Mouse (Mus musculus): ENCODE measurements around the gene Rap2a. TPM values are rescaled to one million over a fixed set of nuclear protein-coding genes. Genes with fewer than 3 reads are reported as not detected.

Rap2a gene
- polyA plus RNA-seq, 1 experiment from 2014 or later: 11.0 TPM

GRCm38 (mm10) chr14:120503641-120504040 lies 25.4 kb downstream of the Rap2a start:
- H3K9me3 ChIP-seq: no peaks in the 10 kb centered on the region
- no peak overlapping the region for H3K27ac ChIP-seq (replicated peaks)
- DNase-seq (ENCODE audit: low spot score): no peak
- no peak overlapping the region for H3K4me3 ChIP-seq
- no peaks in the 10 kb centered on the region for H3K27me3 ChIP-seq (replicated peaks; ENCODE audit: low read depth, poor library complexity, severe bottlenecking)
- 92% methylated on average over 12 of the region's 12 CpGs for WGBS
- H3K4me1 ChIP-seq: no peaks in the 10 kb centered on the region
- H3K36me3 ChIP-seq (replicated peaks): peaks cover 34% of the 10 kb centered on the region

- WGBS: 89% methylated on average over 12 of the region's 12 CpGs
- no peaks in the 10 kb centered on the region for H3K9me3 ChIP-seq
- no peaks in the 10 kb centered on the region for H3K27me3 ChIP-seq (replicated peaks; ENCODE audit: low read depth, poor library complexity, severe bottlenecking)
- no peak overlapping the region for H3K27ac ChIP-seq (replicated peaks)
- peaks cover 34% of the 10 kb centered on the region for H3K36me3 ChIP-seq (replicated peaks)
- H3K4me1 ChIP-seq: no peaks in the 10 kb centered on the region
- H3K4me3 ChIP-seq: no peak overlapping the region
- DNase-seq (ENCODE audit: low spot score): no peak
These were observed 26.2 kb downstream of the Rap2a start for GRCm38 (mm10) chr14:120504423-120504822.

GRCm38 (mm10) chr14:120504928-120505461 lies 26.8 kb downstream of the Rap2a start:
- H3K9me3 ChIP-seq: no peaks in the 10 kb centered on the region
- no peak for DNase-seq (ENCODE audit: low spot score)
- H3K27me3 ChIP-seq (replicated peaks; ENCODE audit: low read depth, poor library complexity, severe bottlenecking): no peaks in the 10 kb centered on the region
- H3K27ac ChIP-seq (replicated peaks): no peak overlapping the region
- no peak overlapping the region for H3K4me3 ChIP-seq
- WGBS: 92% methylated on average over 18 of the region's 18 CpGs
- peaks cover 34% of the 10 kb centered on the region for H3K36me3 ChIP-seq (replicated peaks)
- no peaks in the 10 kb centered on the region for H3K4me1 ChIP-seq

- Histone ChIP-seq H3K27me3 (replicated peaks; ENCODE audit: low read depth, poor library complexity, severe bottlenecking) (no peaks in the 10 kb centered on the region), H3K27ac (replicated peaks) (no peak overlapping the region), H3K4me1 (no peaks in the 10 kb centered on the region), H3K4me3 (no peak overlapping the region), H3K9me3 (no peaks in the 10 kb centered on the region), H3K36me3 (replicated peaks) (peaks cover 34% of the 10 kb centered on the region)
- WGBS: 96% methylated on average over 6 of the region's 6 CpGs
- no peak for DNase-seq (ENCODE audit: low spot score)
These were observed 27.7 kb downstream of the Rap2a start for GRCm38 (mm10) chr14:120505918-120506317.

- no peak for DNase-seq (ENCODE audit: low spot score)
- Histone ChIP-seq H3K9me3 (no peaks in the 10 kb centered on the region), H3K27me3 (replicated peaks; ENCODE audit: low read depth, poor library complexity, severe bottlenecking) (no peaks in the 10 kb centered on the region), H3K27ac (replicated peaks) (no peak overlapping the region), H3K4me3 (no peak overlapping the region), H3K36me3 (replicated peaks) (peaks cover 28% of the 10 kb centered on the region; the same call in 1 of the 2 replicates), H3K4me1 (no peaks in the 10 kb centered on the region)
- 44% methylated on average over 12 of the region's 12 CpGs for WGBS
These were observed 29.3 kb downstream of the Rap2a start for GRCm38 (mm10) chr14:120507516-120507915.

GRCm38 (mm10) chr14:120508566-120509365 lies 30.5 kb downstream of the Rap2a start:
- no peak for DNase-seq (ENCODE audit: low spot score)
- H3K9me3 ChIP-seq: no peaks in the 10 kb centered on the region
- H3K4me1 ChIP-seq: no peaks in the 10 kb centered on the region
- H3K4me3 ChIP-seq: no peak overlapping the region
- H3K27ac ChIP-seq (replicated peaks): no peak overlapping the region
- 87% methylated on average over 16 of the region's 16 CpGs for WGBS
- H3K36me3 ChIP-seq (replicated peaks): peaks cover 23% of the 10 kb centered on the region; the same call in 1 of the 2 replicates
- H3K27me3 ChIP-seq (replicated peaks; ENCODE audit: low read depth, poor library complexity, severe bottlenecking): no peaks in the 10 kb centered on the region

- no peak for DNase-seq (ENCODE audit: low spot score)
- no peaks in the 10 kb centered on the region for H3K9me3 ChIP-seq
- H3K27me3 ChIP-seq (replicated peaks; ENCODE audit: low read depth, poor library complexity, severe bottlenecking): no peaks in the 10 kb centered on the region
- 92% methylated on average over 5 of the region's 5 CpGs for WGBS
- peaks cover 20% of the 10 kb centered on the region; the same call in 1 of the 2 replicates for H3K36me3 ChIP-seq (replicated peaks)
- H3K27ac ChIP-seq (replicated peaks): no peak overlapping the region
- no peaks in the 10 kb centered on the region for H3K4me1 ChIP-seq
- no peak overlapping the region for H3K4me3 ChIP-seq
These were observed 31.1 kb downstream of the Rap2a start for GRCm38 (mm10) chr14:120509366-120509640.

GRCm38 (mm10) chr14:120511821-120512220 lies 33.6 kb downstream of the Rap2a start:
- Histone ChIP-seq H3K9me3 (no peaks in the 10 kb centered on the region), H3K27ac (replicated peaks) (no peak overlapping the region), H3K4me1 (no peaks in the 10 kb centered on the region), H3K4me3 (no peak overlapping the region), H3K27me3 (replicated peaks; ENCODE audit: low read depth, poor library complexity, severe bottlenecking) (no peaks in the 10 kb centered on the region), H3K36me3 (replicated peaks) (no peaks in the 10 kb centered on the region)
- DNase-seq (ENCODE audit: low spot score): no peak
- 75% methylated on average over 5 of the region's 5 CpGs for WGBS

GRCm38 (mm10) chr14:120514821-120515271 lies 36.6 kb downstream of the Rap2a start:
- Histone ChIP-seq H3K27ac (replicated peaks) (no peak overlapping the region), H3K27me3 (replicated peaks; ENCODE audit: low read depth, poor library complexity, severe bottlenecking) (no peaks in the 10 kb centered on the region), H3K36me3 (replicated peaks) (no peaks in the 10 kb centered on the region), H3K4me3 (no peak overlapping the region), H3K4me1 (no peaks in the 10 kb centered on the region), H3K9me3 (no peaks in the 10 kb centered on the region)
- 78% methylated on average over 4 of the region's 4 CpGs for WGBS
- no peak for DNase-seq (ENCODE audit: low spot score)

GRCm38 (mm10) chr14:120515376-120515775 lies 37.1 kb downstream of the Rap2a start:
- Histone ChIP-seq H3K36me3 (replicated peaks) (no peaks in the 10 kb centered on the region), H3K4me3 (no peak overlapping the region), H3K27me3 (replicated peaks; ENCODE audit: low read depth, poor library complexity, severe bottlenecking) (no peaks in the 10 kb centered on the region), H3K27ac (replicated peaks) (no peak overlapping the region), H3K4me1 (no peaks in the 10 kb centered on the region), H3K9me3 (no peaks in the 10 kb centered on the region)
- DNase-seq (ENCODE audit: low spot score): no peak
- WGBS: 91% methylated on average over 1 of the region's 1 CpGs

GRCm38 (mm10) chr14:120518706-120519105 lies 40.5 kb downstream of the Rap2a start:
- no peaks in the 10 kb centered on the region for H3K36me3 ChIP-seq (replicated peaks)
- no peaks in the 10 kb centered on the region for H3K27me3 ChIP-seq (replicated peaks; ENCODE audit: low read depth, poor library complexity, severe bottlenecking)
- 87% methylated on average over 5 of the region's 5 CpGs for WGBS
- H3K4me1 ChIP-seq: no peaks in the 10 kb centered on the region
- no peak for DNase-seq (ENCODE audit: low spot score)
- H3K9me3 ChIP-seq: no peaks in the 10 kb centered on the region
- H3K4me3 ChIP-seq: no peak overlapping the region
- H3K27ac ChIP-seq (replicated peaks): no peak overlapping the region

GRCm38 (mm10) chr14:120519921-120520320 lies 41.7 kb downstream of the Rap2a start:
- Histone ChIP-seq H3K9me3 (no peaks in the 10 kb centered on the region), H3K27me3 (replicated peaks; ENCODE audit: low read depth, poor library complexity, severe bottlenecking) (no peaks in the 10 kb centered on the region), H3K4me3 (no peak overlapping the region), H3K4me1 (no peaks in the 10 kb centered on the region), H3K27ac (replicated peaks) (no peak overlapping the region), H3K36me3 (replicated peaks) (no peaks in the 10 kb centered on the region)
- no peak for DNase-seq (ENCODE audit: low spot score)
- WGBS: 73% methylated on average over 1 of the region's 1 CpGs

GRCm38 (mm10) chr14:120520843-120521242 lies 42.6 kb downstream of the Rap2a start:
- Histone ChIP-seq H3K27me3 (replicated peaks; ENCODE audit: low read depth, poor library complexity, severe bottlenecking) (no peaks in the 10 kb centered on the region), H3K36me3 (replicated peaks) (no peaks in the 10 kb centered on the region), H3K4me1 (no peaks in the 10 kb centered on the region), H3K4me3 (no peak overlapping the region), H3K27ac (replicated peaks) (no peak overlapping the region), H3K9me3 (no peaks in the 10 kb centered on the region)
- no peak for DNase-seq (ENCODE audit: low spot score)
- WGBS: 73% methylated on average over 3 of the region's 3 CpGs

Measured in embryonic facial prominence, embryonic 10.5 days (tissue).